Mouse (Mus musculus): ENCODE data around the gene Srp54c. TPM values are rescaled to one million over a fixed set of nuclear protein-coding genes. Genes with fewer than 3 reads are reported as not detected.
"Not testable (repeated sequence)": the region's sequence is repeated elsewhere in the genome, so short reads cannot be mapped to it uniquely, and the experiment has no call there.

The Srp54c gene
- 31.3 and 31.6 TPM in 2 replicates for total RNA-seq (2014; rRNA removed)
- polyA plus RNA-seq (2015; fragmentation: Nextera tagmentation; extraction: Ambion mirVana): 77.9 and 82.1 TPM in 2 replicates

GRCm38 (mm10) chr12:55229626-55230519 is at the start of gene Srp54c:
Srp54c (plus strand) TSS chr12:55230168.
- not testable (repeated sequence) for H3K36me3 ChIP-seq (ENCODE audit: insufficient read depth, low read length); H3K4me2 ChIP-seq (ENCODE audit: low read depth, low read length); H3K9me3 ChIP-seq (ENCODE audit: low read length); H3K27ac ChIP-seq; DNase-seq (ENCODE audit: low spot score); H3K9ac ChIP-seq (replicated peaks; ENCODE audit: low read length); H3K27me3 ChIP-seq (ENCODE audit: insufficient read depth, low read length); H3K4me1 ChIP-seq (ENCODE audit: insufficient read depth, low read length)
- ATAC-seq: peak; percentile 99
- peak within 1 kb of the TSS; percentile 28 for H3K4me3 ChIP-seq (ENCODE audit: low read length)
- WGBS: no CpG with 5 or more reads among the region's 57 CpGs

DNA sequence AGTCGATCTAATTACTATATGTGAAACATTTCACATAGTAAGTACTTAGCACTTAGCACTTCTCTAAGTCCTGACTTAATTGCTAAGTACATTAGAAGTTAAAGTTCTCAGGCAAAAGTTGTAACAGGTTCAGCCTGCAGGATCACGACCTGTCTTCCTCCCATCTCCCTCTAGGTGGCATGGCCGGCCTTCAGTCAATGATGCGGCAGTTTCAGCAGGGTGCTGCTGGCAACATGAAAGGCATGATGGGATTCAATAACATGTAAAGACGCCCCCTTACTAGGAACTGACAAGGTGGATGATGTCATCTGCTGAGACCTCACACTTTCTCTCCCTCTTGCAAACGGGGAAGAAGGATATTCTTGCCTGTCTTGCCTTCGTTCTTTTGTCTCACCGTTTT is 42.3 kb upstream of the Srp54c start:
- not testable (repeated sequence) for H3K4me2 ChIP-seq (ENCODE audit: low read depth, low read length); H3K4me1 ChIP-seq (ENCODE audit: insufficient read depth, low read length); H3K4me3 ChIP-seq (ENCODE audit: low read length); H3K36me3 ChIP-seq (ENCODE audit: insufficient read depth, low read length); H3K27me3 ChIP-seq (ENCODE audit: insufficient read depth, low read length); ATAC-seq; H3K9ac ChIP-seq (replicated peaks; ENCODE audit: low read length); H3K27ac ChIP-seq; H3K9me3 ChIP-seq (ENCODE audit: low read length); DNase-seq (ENCODE audit: low spot score)
- WGBS: no CpG with 5 or more reads among the region's 8 CpGs

- not testable (repeated sequence) for H3K4me1 ChIP-seq (ENCODE audit: insufficient read depth, low read length); H3K9ac ChIP-seq (replicated peaks; ENCODE audit: low read length); DNase-seq (ENCODE audit: low spot score); H3K9me3 ChIP-seq (ENCODE audit: low read length); H3K27me3 ChIP-seq (ENCODE audit: insufficient read depth, low read length); H3K4me3 ChIP-seq (ENCODE audit: low read length); H3K27ac ChIP-seq; H3K36me3 ChIP-seq (ENCODE audit: insufficient read depth, low read length); ATAC-seq; H3K4me2 ChIP-seq (ENCODE audit: low read depth, low read length)
- WGBS: no CpG with 5 or more reads among the region's 5 CpGs
These were observed 40.8 kb upstream of the Srp54c start for GRCm38 (mm10) chr12:55189127-55189526.

DNA sequence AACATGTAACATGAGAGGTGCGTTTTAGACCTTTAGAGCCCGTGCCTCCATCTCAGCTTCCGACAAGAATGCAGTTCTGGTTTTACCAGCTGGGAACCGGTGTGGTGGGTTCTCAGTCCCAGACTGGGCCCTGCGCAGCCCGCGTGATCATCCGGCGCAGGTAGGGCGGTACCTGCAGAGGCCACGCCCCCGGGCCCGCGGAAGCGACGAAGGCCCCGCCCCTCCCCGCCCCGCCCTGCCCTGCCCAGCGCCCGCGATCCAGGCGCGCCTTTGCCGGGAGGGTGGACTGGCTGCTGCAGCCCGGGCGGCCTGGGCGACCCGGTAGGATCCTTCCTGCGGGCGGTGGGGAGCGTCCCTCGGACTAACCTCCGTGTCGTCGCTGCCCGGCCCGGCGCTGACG is 30.7 kb upstream of the Srp54c start, which contains the start of gene 1700047I17Rik2:
Gene 1700047I17Rik2, plus strand, starts transcription at position 287 of the 400 bp plus-strand sequence.
- no CpG with 5 or more reads among the region's 40 CpGs for WGBS
- not testable (repeated sequence) for H3K4me1 ChIP-seq (ENCODE audit: insufficient read depth, low read length); H3K4me2 ChIP-seq (ENCODE audit: low read depth, low read length); H3K9me3 ChIP-seq (ENCODE audit: low read length); H3K4me3 ChIP-seq (ENCODE audit: low read length); H3K36me3 ChIP-seq (ENCODE audit: insufficient read depth, low read length); DNase-seq (ENCODE audit: low spot score); H3K27me3 ChIP-seq (ENCODE audit: insufficient read depth, low read length); H3K9ac ChIP-seq (replicated peaks; ENCODE audit: low read length); H3K27ac ChIP-seq
- ATAC-seq: peak; percentile 98

DNA sequence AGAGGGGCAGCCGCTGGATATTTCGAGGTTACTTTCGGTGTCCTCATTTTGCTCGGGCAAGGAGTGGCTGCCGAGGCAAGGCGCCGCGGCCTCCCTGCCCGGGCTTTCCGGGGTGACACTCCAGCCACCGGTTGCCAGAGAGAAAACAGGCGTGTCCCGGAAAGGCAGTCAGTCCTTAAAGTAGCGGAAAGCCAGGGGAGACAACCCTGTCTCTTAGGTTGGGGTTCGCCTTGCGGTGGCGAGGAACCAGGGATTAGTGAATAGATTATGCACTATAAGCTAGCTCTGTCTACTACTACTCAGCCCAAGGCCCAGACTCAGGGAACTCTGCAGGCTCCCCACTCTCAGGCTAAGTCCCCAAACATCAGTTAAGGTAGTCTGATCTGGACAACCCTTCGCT is 30.2 kb upstream of the Srp54c start:
- not testable (repeated sequence) for H3K4me3 ChIP-seq (ENCODE audit: low read length); H3K4me1 ChIP-seq (ENCODE audit: insufficient read depth, low read length); H3K4me2 ChIP-seq (ENCODE audit: low read depth, low read length); H3K9me3 ChIP-seq (ENCODE audit: low read length); H3K9ac ChIP-seq (replicated peaks; ENCODE audit: low read length); H3K36me3 ChIP-seq (ENCODE audit: insufficient read depth, low read length); H3K27ac ChIP-seq; H3K27me3 ChIP-seq (ENCODE audit: insufficient read depth, low read length); DNase-seq (ENCODE audit: low spot score)
- peak; percentile 46 for ATAC-seq
- no CpG with 5 or more reads among the region's 18 CpGs for WGBS

DNA sequence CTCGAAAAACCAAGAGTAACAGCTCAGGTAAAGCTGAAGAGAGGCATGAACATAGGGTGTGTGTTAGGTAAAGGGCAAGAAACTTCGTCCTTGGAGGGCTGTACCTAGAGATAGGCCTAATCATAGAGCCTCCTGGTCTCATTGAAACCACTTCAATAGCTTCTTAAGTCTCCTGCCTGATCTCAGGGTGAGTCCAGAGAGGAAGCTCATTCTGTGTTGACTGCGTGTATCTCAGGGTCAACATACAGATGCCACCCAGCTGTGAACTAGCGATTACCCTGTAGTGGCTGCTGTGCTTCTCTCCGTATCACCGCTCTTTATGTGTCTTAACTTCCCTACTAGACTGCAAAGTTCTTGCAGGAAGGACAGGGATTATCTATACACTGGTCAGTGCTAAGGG is 17.0 kb upstream of the Srp54c start:
- not testable (repeated sequence) for ATAC-seq; DNase-seq (ENCODE audit: low spot score); H3K27ac ChIP-seq; H3K4me2 ChIP-seq (ENCODE audit: low read depth, low read length); H3K9ac ChIP-seq (replicated peaks; ENCODE audit: low read length); H3K27me3 ChIP-seq (ENCODE audit: insufficient read depth, low read length); H3K9me3 ChIP-seq (ENCODE audit: low read length); H3K4me3 ChIP-seq (ENCODE audit: low read length); H3K36me3 ChIP-seq (ENCODE audit: insufficient read depth, low read length); H3K4me1 ChIP-seq (ENCODE audit: insufficient read depth, low read length)
- WGBS: no CpG with 5 or more reads among the region's 6 CpGs

DNA sequence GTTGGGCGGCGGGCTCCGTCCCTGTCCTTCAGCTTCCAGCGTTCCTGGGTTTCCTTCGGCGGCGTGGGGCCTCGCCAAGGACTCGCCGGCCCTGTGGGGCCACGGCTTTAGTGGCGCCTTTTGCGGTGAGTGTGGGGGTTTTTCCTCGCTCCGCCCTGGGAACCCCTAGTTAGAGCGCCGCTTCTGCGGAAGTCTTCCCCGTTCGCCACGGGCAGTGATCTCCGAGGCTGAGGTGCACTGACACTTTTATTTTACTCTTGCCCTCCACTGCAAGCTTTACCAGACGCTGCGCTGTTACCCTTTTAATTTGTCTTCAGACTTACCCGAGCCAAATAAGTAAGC is 523 bp downstream of the Srp54c start:
- not testable (repeated sequence) for DNase-seq (ENCODE audit: low spot score); H3K27ac ChIP-seq; H3K27me3 ChIP-seq (ENCODE audit: insufficient read depth, low read length); H3K36me3 ChIP-seq (ENCODE audit: insufficient read depth, low read length); H3K4me2 ChIP-seq (ENCODE audit: low read depth, low read length); H3K9ac ChIP-seq (replicated peaks; ENCODE audit: low read length); H3K4me1 ChIP-seq (ENCODE audit: insufficient read depth, low read length); ATAC-seq; H3K9me3 ChIP-seq (ENCODE audit: low read length)
- peak overlapping the region; percentile 28 for H3K4me3 ChIP-seq (ENCODE audit: low read length)
- WGBS: 0% methylated on average over 10 of the region's 25 CpGs

- ATAC-seq; H3K4me2 ChIP-seq (ENCODE audit: low read depth, low read length); DNase-seq (ENCODE audit: low spot score); H3K36me3 ChIP-seq (ENCODE audit: insufficient read depth, low read length); H3K4me1 ChIP-seq (ENCODE audit: insufficient read depth, low read length); H3K27me3 ChIP-seq (ENCODE audit: insufficient read depth, low read length); H3K4me3 ChIP-seq (ENCODE audit: low read length); H3K27ac ChIP-seq; H3K9me3 ChIP-seq (ENCODE audit: low read length); H3K9ac ChIP-seq (replicated peaks; ENCODE audit: low read length): not testable (repeated sequence)
- no CpG with 5 or more reads among the region's 8 CpGs for WGBS
These were observed 12.3 kb downstream of the Srp54c start for GRCm38 (mm10) chr12:55242243-55242642.

DNA sequence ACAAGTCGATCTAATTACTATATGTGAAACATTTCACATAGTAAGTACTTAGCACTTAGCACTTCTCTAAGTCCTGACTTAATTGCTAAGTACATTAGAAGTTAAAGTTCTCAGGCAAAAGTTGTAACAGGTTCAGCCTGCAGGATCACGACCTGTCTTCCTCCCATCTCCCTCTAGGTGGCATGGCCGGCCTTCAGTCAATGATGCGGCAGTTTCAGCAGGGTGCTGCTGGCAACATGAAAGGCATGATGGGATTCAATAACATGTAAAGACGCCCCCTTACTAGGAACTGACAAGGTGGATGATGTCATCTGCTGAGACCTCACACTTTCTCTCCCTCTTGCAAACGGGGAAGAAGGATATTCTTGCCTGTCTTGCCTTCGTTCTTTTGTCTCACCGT is 32.0 kb downstream of the Srp54c start:
- not testable (repeated sequence) for H3K9ac ChIP-seq (replicated peaks; ENCODE audit: low read length); H3K27ac ChIP-seq; ATAC-seq; H3K27me3 ChIP-seq (ENCODE audit: insufficient read depth, low read length); H3K4me1 ChIP-seq (ENCODE audit: insufficient read depth, low read length); H3K9me3 ChIP-seq (ENCODE audit: low read length); DNase-seq (ENCODE audit: low spot score); H3K4me2 ChIP-seq (ENCODE audit: low read depth, low read length); H3K36me3 ChIP-seq (ENCODE audit: insufficient read depth, low read length); H3K4me3 ChIP-seq (ENCODE audit: low read length)
- no CpG with 5 or more reads among the region's 8 CpGs for WGBS

- DNase-seq (ENCODE audit: low spot score); H3K27ac ChIP-seq; H3K27me3 ChIP-seq (ENCODE audit: insufficient read depth, low read length); H3K36me3 ChIP-seq (ENCODE audit: insufficient read depth, low read length); H3K4me2 ChIP-seq (ENCODE audit: low read depth, low read length); H3K4me1 ChIP-seq (ENCODE audit: insufficient read depth, low read length); ATAC-seq; H3K4me3 ChIP-seq (ENCODE audit: low read length); H3K9me3 ChIP-seq (ENCODE audit: low read length); H3K9ac ChIP-seq (replicated peaks; ENCODE audit: low read length): not testable (repeated sequence)
- no CpG with 5 or more reads among the region's 5 CpGs for WGBS
These were observed 33.4 kb downstream of the Srp54c start for GRCm38 (mm10) chr12:55263385-55263784.
